Mouse (Mus musculus): ENCODE data around the gene Gabrg1. TPM values are rescaled to one million over a fixed set of nuclear protein-coding genes. Genes with fewer than 3 reads are reported as not detected.

Gabrg1 gene
- 10 to 100 TPM; 14.9 to 16.3 TPM for total RNA-seq (2021)

GRCm38 (mm10) chr5:70842192-70843095, at the start of gene Gabrg1:
Gene Gabrg1, minus strand, starts transcription at chr5:70842617.
- peak; percentile 33 to 48 for DNase-seq (ENCODE audit: extremely low spot score in 1 of 2, low spot score in 1 of 2)

GRCm38 (mm10) chr5:70884026-70884425, 41.6 kb upstream of the Gabrg1 start:
- DNase-seq (ENCODE audit: extremely low spot score in 1 of 2, low spot score in 1 of 2), result no peak

GRCm38 (mm10) chr5:70870081-70870480, 27.7 kb upstream of the Gabrg1 start:
- DNase-seq (ENCODE audit: extremely low spot score in 1 of 2, low spot score in 1 of 2), result no peak

GRCm38 (mm10) chr5:70843096-70843734, 798 bp upstream of the Gabrg1 start:
- DNase-seq (ENCODE audit: extremely low spot score in 1 of 2, low spot score in 1 of 2), result peak; percentile 18 to 30

- no peak for DNase-seq (ENCODE audit: extremely low spot score in 1 of 2, low spot score in 1 of 2)
Observed at GRCm38 (mm10) chr5:70818681-70819080, 23.7 kb downstream of the Gabrg1 start.

GRCm38 (mm10) chr5:70736156-70736555, 106.3 kb downstream of the Gabrg1 start:
- DNase-seq (ENCODE audit: extremely low spot score in 1 of 2, low spot score in 1 of 2), result no peak

- DNase-seq (ENCODE audit: extremely low spot score in 1 of 2, low spot score in 1 of 2), result no peak
Observed at GRCm38 (mm10) chr5:70704361-70704760, 138.1 kb downstream of the Gabrg1 start.
